Mouse (Mus musculus): ENCODE measurements around the gene Pax2. TPM values are rescaled to one million over a fixed set of nuclear protein-coding genes. Genes with fewer than 3 reads are reported as not detected.
A peak's percentile ranks its signal among the peaks of the same experiment; 100 is the strongest.

Gene Pax2
- polyA plus RNA-seq (2016; fragmentation: Nextera tagmentation; extraction: Ambion mirVana), result 0.20 TPM in 1 of 2 replicates, not detected in the other

- Histone ChIP-seq H3K36me3 (no peaks in the 10 kb centered on the region), H3K4me3 (peak within 1 kb of the TSS; percentile 64), H3K27ac (peak within 1 kb of the TSS; percentile 24), H3K4me1 (peaks cover 44% of the 10 kb centered on the region), H3K27me3 (ENCODE audit: insufficient read depth, poor library complexity, severe bottlenecking) (peaks cover 100% of the 10 kb centered on the region), H3K9me3 (no peaks in the 10 kb centered on the region)
- DNase-seq (ENCODE audit: low spot score), result no peak
- WGBS, result under 1% methylated on average over 52 of the region's 52 CpGs
Observed at GRCm38 (mm10) chr19:44755693-44756420, at the start of gene Pax2. Pax2 (plus strand) TSS chr19:44756045.

- Histone ChIP-seq H3K4me1 (no peaks in the 10 kb centered on the region), H3K27me3 (ENCODE audit: insufficient read depth, poor library complexity, severe bottlenecking) (peaks cover 25% of the 10 kb centered on the region), H3K9me3 (no peaks in the 10 kb centered on the region), H3K27ac (no peak overlapping the region), H3K36me3 (no peaks in the 10 kb centered on the region), H3K4me3 (no peak overlapping the region)
- no peak for DNase-seq (ENCODE audit: low spot score)
- WGBS, result 22% methylated on average over 3 of the region's 3 CpGs
Observed at GRCm38 (mm10) chr19:44708885-44709284, 47.0 kb upstream of the Pax2 start.

- WGBS, result 62% methylated on average over 22 of the region's 22 CpGs
- peaks cover 61% of the 10 kb centered on the region for H3K27me3 ChIP-seq (ENCODE audit: insufficient read depth, poor library complexity, severe bottlenecking)
Observed at GRCm38 (mm10) chr19:44716731-44717600, 38.9 kb upstream of the Pax2 start.

GRCm38 (mm10) chr19:44719292-44720193, 36.3 kb upstream of the Pax2 start:
- WGBS, result 2% methylated on average over 30 of the region's 30 CpGs
- Histone ChIP-seq H3K4me1 (peaks cover 26% of the 10 kb centered on the region), H3K36me3 (no peaks in the 10 kb centered on the region), H3K27me3 (ENCODE audit: insufficient read depth, poor library complexity, severe bottlenecking) (peaks cover 83% of the 10 kb centered on the region), H3K9me3 (no peaks in the 10 kb centered on the region), H3K4me3 (peak overlapping the region; percentile 63), H3K27ac (0 out of 2 replicates have a peak overlapping the region, but pooled peaks have one; percentile 76)
- no peak for DNase-seq (ENCODE audit: low spot score)

More at GRCm38 (mm10) chr19:44716731-44717600, 38.9 kb upstream of the Pax2 start:
- H3K4me1 ChIP-seq, result peaks cover 16% of the 10 kb centered on the region
- no peaks in the 10 kb centered on the region for H3K9me3 ChIP-seq
- no peak overlapping the region for H3K4me3 ChIP-seq
- no peaks in the 10 kb centered on the region for H3K36me3 ChIP-seq
- H3K27ac ChIP-seq, result no peak overlapping the region
- DNase-seq (ENCODE audit: low spot score), result no peak

- Histone ChIP-seq H3K4me1 (peaks cover 27% of the 10 kb centered on the region), H3K27ac (peak overlapping the region; percentile 76), H3K27me3 (ENCODE audit: insufficient read depth, poor library complexity, severe bottlenecking) (peaks cover 88% of the 10 kb centered on the region), H3K4me3 (peak overlapping the region; percentile 63), H3K9me3 (no peaks in the 10 kb centered on the region), H3K36me3 (no peaks in the 10 kb centered on the region)
- 2% methylated on average over 29 of the region's 29 CpGs for WGBS
- DNase-seq (ENCODE audit: low spot score), result no peak
Observed at GRCm38 (mm10) chr19:44720194-44720521, 35.7 kb upstream of the Pax2 start.

- WGBS, result under 1% methylated on average over 36 of the region's 36 CpGs
- no peak overlapping the region for H3K27ac ChIP-seq
- no peaks in the 10 kb centered on the region for H3K36me3 ChIP-seq
- H3K27me3 ChIP-seq (ENCODE audit: insufficient read depth, poor library complexity, severe bottlenecking), result peaks cover 90% of the 10 kb centered on the region
- H3K4me3 ChIP-seq, result peak overlapping the region; percentile 52
- no peak for DNase-seq (ENCODE audit: low spot score)
- no peaks in the 10 kb centered on the region for H3K9me3 ChIP-seq
- peaks cover 27% of the 10 kb centered on the region for H3K4me1 ChIP-seq
Observed at GRCm38 (mm10) chr19:44723611-44724440, 32.0 kb upstream of the Pax2 start.

GRCm38 (mm10) chr19:44725951-44726791, 29.7 kb upstream of the Pax2 start:
- Histone ChIP-seq H3K9me3 (no peaks in the 10 kb centered on the region), H3K27ac (peak overlapping the region; percentile 92), H3K4me3 (peak overlapping the region; percentile 72), H3K27me3 (ENCODE audit: insufficient read depth, poor library complexity, severe bottlenecking) (peaks cover 86% of the 10 kb centered on the region), H3K36me3 (no peaks in the 10 kb centered on the region), H3K4me1 (peaks cover 11% of the 10 kb centered on the region)
- under 1% methylated on average over 55 of the region's 55 CpGs for WGBS
- no peak for DNase-seq (ENCODE audit: low spot score)

- under 1% methylated on average over 21 of the region's 21 CpGs for WGBS
- H3K4me3 ChIP-seq, result peak overlapping the region; percentile 49
Observed at GRCm38 (mm10) chr19:44734116-44734515, 21.7 kb upstream of the Pax2 start.

GRCm38 (mm10) chr19:44734682-44735081, 21.2 kb upstream of the Pax2 start:
- H3K9me3 ChIP-seq, result no peaks in the 10 kb centered on the region
- WGBS, result under 1% methylated on average over 33 of the region's 33 CpGs
- peaks cover 13% of the 10 kb centered on the region for H3K4me1 ChIP-seq
- H3K27ac ChIP-seq, result no peak overlapping the region
- H3K27me3 ChIP-seq (ENCODE audit: insufficient read depth, poor library complexity, severe bottlenecking), result peaks cover 97% of the 10 kb centered on the region
- H3K36me3 ChIP-seq, result no peaks in the 10 kb centered on the region
- no peak for DNase-seq (ENCODE audit: low spot score)
- peak overlapping the region; percentile 49 for H3K4me3 ChIP-seq

More at GRCm38 (mm10) chr19:44734116-44734515, 21.7 kb upstream of the Pax2 start:
- Histone ChIP-seq H3K36me3 (no peaks in the 10 kb centered on the region), H3K4me1 (peaks cover 13% of the 10 kb centered on the region), H3K27me3 (ENCODE audit: insufficient read depth, poor library complexity, severe bottlenecking) (peaks cover 96% of the 10 kb centered on the region), H3K9me3 (no peaks in the 10 kb centered on the region), H3K27ac (no peak overlapping the region)
- DNase-seq (ENCODE audit: low spot score), result no peak

GRCm38 (mm10) chr19:44740300-44740699, 15.5 kb upstream of the Pax2 start:
- DNase-seq (ENCODE audit: low spot score), result no peak
- Histone ChIP-seq H3K4me3 (0 out of 2 replicates have a peak overlapping the region, but pooled peaks have one; percentile 16), H3K27me3 (ENCODE audit: insufficient read depth, poor library complexity, severe bottlenecking) (peaks cover 100% of the 10 kb centered on the region), H3K4me1 (peaks cover 24% of the 10 kb centered on the region), H3K27ac (no peak overlapping the region), H3K9me3 (no peaks in the 10 kb centered on the region), H3K36me3 (no peaks in the 10 kb centered on the region)
- 5% methylated on average over 16 of the region's 16 CpGs for WGBS

GRCm38 (mm10) chr19:44741091-44741763, 14.6 kb upstream of the Pax2 start:
- Histone ChIP-seq H3K27ac (no peak overlapping the region), H3K36me3 (no peaks in the 10 kb centered on the region), H3K4me3 (peak overlapping the region; percentile 47), H3K4me1 (peaks cover 25% of the 10 kb centered on the region), H3K27me3 (ENCODE audit: insufficient read depth, poor library complexity, severe bottlenecking) (peaks cover 100% of the 10 kb centered on the region), H3K9me3 (no peaks in the 10 kb centered on the region)
- 1% methylated on average over 48 of the region's 48 CpGs for WGBS
- no peak for DNase-seq (ENCODE audit: low spot score)

Data from heart, embryonic 10.5 days (tissue).